Mouse (Mus musculus): ENCODE data around the gene Zfyve9. TPM values are rescaled to one million over a fixed set of nuclear protein-coding genes. Genes with fewer than 3 reads are reported as not detected.

Gene Zfyve9
- polyA plus RNA-seq (2016; fragmentation: Nextera tagmentation; extraction: Ambion mirVana) = 0.89 and 0.91 TPM in 2 replicates

GRCm38 (mm10) chr4:108780057-108780863, at the start of gene Zfyve9:
Zfyve9 (minus strand) TSS chr4:108780798.
- peaks cover 11% of the 10 kb centered on the region for H3K4me1 ChIP-seq
- peak within 1 kb of the TSS; percentile 71 for H3K4me3 ChIP-seq
- H3K4me2 ChIP-seq = peak within 1 kb of the TSS; percentile 96
- H3K27me3 ChIP-seq (replicated peaks) = peaks cover 43% of the 10 kb centered on the region
- WGBS (ENCODE audit: insufficient replicate concordance) = under 1% methylated on average over 101 of the region's 111 CpGs
- peak within 1 kb of the TSS; percentile 76 for H3K27ac ChIP-seq
- no peaks in the 10 kb centered on the region for H3K9me3 ChIP-seq (replicated peaks)
- H3K36me3 ChIP-seq = no peaks in the 10 kb centered on the region
- peak within 1 kb of the TSS; percentile 75 for H3K9ac ChIP-seq
- peak; percentile 77 for ATAC-seq

DNA sequence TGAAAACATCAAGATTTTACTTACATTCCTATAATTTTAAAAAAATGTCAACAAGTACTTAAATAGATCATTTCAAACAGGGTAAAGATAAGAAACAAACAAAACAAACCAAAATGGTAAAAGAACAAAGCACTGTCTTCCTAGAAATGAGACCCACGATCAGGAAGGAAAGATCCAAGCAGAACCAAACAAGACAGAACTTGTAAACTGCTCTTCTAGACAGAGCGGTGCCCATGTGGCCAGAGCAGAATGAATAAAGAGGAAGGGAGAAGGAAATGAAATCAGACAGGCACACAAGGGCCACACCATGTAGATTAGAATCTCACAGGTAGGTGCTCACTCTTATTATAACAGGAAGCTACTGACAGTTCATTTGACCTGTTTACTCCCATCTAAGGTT, 46.0 kb upstream of the Zfyve9 start:
- Histone ChIP-seq H3K9me3 (replicated peaks) (no peaks in the 10 kb centered on the region), H3K36me3 (peaks cover 80% of the 10 kb centered on the region), H3K9ac (no peak overlapping the region), H3K27me3 (replicated peaks) (no peaks in the 10 kb centered on the region), H3K4me3 (no peak overlapping the region), H3K27ac (no peak overlapping the region), H3K4me1 (peaks cover 8% of the 10 kb centered on the region), H3K4me2 (no peak overlapping the region)
- WGBS (ENCODE audit: insufficient replicate concordance) = 88% methylated on average over 2 of the region's 2 CpGs
- ATAC-seq = no peak

- peaks cover 4% of the 10 kb centered on the region for H3K4me1 ChIP-seq
- ATAC-seq = no peak
- peaks cover 84% of the 10 kb centered on the region for H3K36me3 ChIP-seq
- no peak overlapping the region for H3K4me3 ChIP-seq
- H3K9me3 ChIP-seq (replicated peaks) = no peaks in the 10 kb centered on the region
- no peak overlapping the region for H3K9ac ChIP-seq
- H3K27me3 ChIP-seq (replicated peaks) = no peaks in the 10 kb centered on the region
- no peak overlapping the region for H3K4me2 ChIP-seq
- no peak overlapping the region for H3K27ac ChIP-seq
- 79% methylated on average over 1 of the region's 1 CpGs for WGBS (ENCODE audit: insufficient replicate concordance)
These were observed 45.5 kb upstream of the Zfyve9 start for GRCm38 (mm10) chr4:108826096-108826495.

- WGBS (ENCODE audit: insufficient replicate concordance) = 91% methylated on average over 3 of the region's 3 CpGs
- no peak overlapping the region for H3K9ac ChIP-seq
- ATAC-seq = no peak
- H3K27me3 ChIP-seq (replicated peaks) = no peaks in the 10 kb centered on the region
- H3K9me3 ChIP-seq (replicated peaks) = no peaks in the 10 kb centered on the region
- H3K4me1 ChIP-seq = 0 out of 2 replicates have a peak, but pooled peaks cover under 1% of the 10 kb centered on the region
- H3K36me3 ChIP-seq = peaks cover 88% of the 10 kb centered on the region
- no peak overlapping the region for H3K4me2 ChIP-seq
- no peak overlapping the region for H3K4me3 ChIP-seq
- no peak overlapping the region for H3K27ac ChIP-seq
These were observed 45.1 kb upstream of the Zfyve9 start for GRCm38 (mm10) chr4:108825677-108826076.

GRCm38 (mm10) chr4:108811550-108811949, 31.0 kb upstream of the Zfyve9 start:
- no peak overlapping the region for H3K27ac ChIP-seq
- H3K4me3 ChIP-seq = no peak overlapping the region
- 64% methylated on average over 6 of the region's 6 CpGs for WGBS (ENCODE audit: insufficient replicate concordance)
- no peaks in the 10 kb centered on the region for H3K27me3 ChIP-seq (replicated peaks)
- H3K4me1 ChIP-seq = no peaks in the 10 kb centered on the region
- no peak for ATAC-seq
- H3K9ac ChIP-seq = no peak overlapping the region
- H3K4me2 ChIP-seq = no peak overlapping the region
- H3K36me3 ChIP-seq = peaks cover 6% of the 10 kb centered on the region
- no peaks in the 10 kb centered on the region for H3K9me3 ChIP-seq (replicated peaks)

GRCm38 (mm10) chr4:108811142-108811541, 30.5 kb upstream of the Zfyve9 start:
- H3K27ac ChIP-seq = no peak overlapping the region
- 62% methylated on average over 4 of the region's 4 CpGs for WGBS (ENCODE audit: insufficient replicate concordance)
- ATAC-seq = no peak
- no peak overlapping the region for H3K4me3 ChIP-seq
- H3K27me3 ChIP-seq (replicated peaks) = no peaks in the 10 kb centered on the region
- H3K9me3 ChIP-seq (replicated peaks) = no peaks in the 10 kb centered on the region
- no peak overlapping the region for H3K4me2 ChIP-seq
- no peak overlapping the region for H3K9ac ChIP-seq
- H3K36me3 ChIP-seq = peaks cover 6% of the 10 kb centered on the region
- no peaks in the 10 kb centered on the region for H3K4me1 ChIP-seq

DNA sequence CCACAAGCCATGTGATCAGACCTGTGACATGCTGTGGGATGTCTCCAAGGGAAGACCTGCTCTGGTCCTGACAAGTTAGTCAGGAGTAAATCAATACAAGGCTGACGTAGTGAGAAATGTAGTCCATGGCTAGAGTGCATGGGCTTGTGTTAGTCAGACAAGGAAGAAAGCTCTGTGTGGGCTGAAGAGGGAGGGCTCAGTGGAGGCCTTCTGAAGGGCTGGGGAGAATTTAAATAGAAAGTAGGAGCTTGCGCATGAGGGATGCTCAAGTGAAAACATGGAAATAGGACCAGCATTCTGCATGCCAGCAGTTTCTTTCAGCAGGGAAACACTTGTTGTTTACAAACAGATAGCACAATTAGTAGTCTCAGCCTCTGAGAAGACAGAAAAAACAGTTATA, 22.9 kb upstream of the Zfyve9 start:
- H3K4me3 ChIP-seq = no peak overlapping the region
- no peak overlapping the region for H3K4me2 ChIP-seq
- ATAC-seq = no peak
- no peaks in the 10 kb centered on the region for H3K4me1 ChIP-seq
- no peaks in the 10 kb centered on the region for H3K9me3 ChIP-seq (replicated peaks)
- no peak overlapping the region for H3K27ac ChIP-seq
- no peaks in the 10 kb centered on the region for H3K36me3 ChIP-seq
- H3K9ac ChIP-seq = no peak overlapping the region
- WGBS (ENCODE audit: insufficient replicate concordance) = 66% methylated on average over 2 of the region's 2 CpGs
- no peaks in the 10 kb centered on the region for H3K27me3 ChIP-seq (replicated peaks)

GRCm38 (mm10) chr4:108798083-108798830, 17.7 kb upstream of the Zfyve9 start:
- ATAC-seq = no peak
- H3K9me3 ChIP-seq (replicated peaks) = no peaks in the 10 kb centered on the region
- H3K27ac ChIP-seq = no peak overlapping the region
- H3K4me2 ChIP-seq = no peak overlapping the region
- H3K36me3 ChIP-seq = no peaks in the 10 kb centered on the region
- H3K4me3 ChIP-seq = no peak overlapping the region
- H3K9ac ChIP-seq = no peak overlapping the region
- no peaks in the 10 kb centered on the region for H3K4me1 ChIP-seq
- no peaks in the 10 kb centered on the region for H3K27me3 ChIP-seq (replicated peaks)
- 35% methylated on average over 2 of the region's 2 CpGs for WGBS (ENCODE audit: insufficient replicate concordance)

DNA sequence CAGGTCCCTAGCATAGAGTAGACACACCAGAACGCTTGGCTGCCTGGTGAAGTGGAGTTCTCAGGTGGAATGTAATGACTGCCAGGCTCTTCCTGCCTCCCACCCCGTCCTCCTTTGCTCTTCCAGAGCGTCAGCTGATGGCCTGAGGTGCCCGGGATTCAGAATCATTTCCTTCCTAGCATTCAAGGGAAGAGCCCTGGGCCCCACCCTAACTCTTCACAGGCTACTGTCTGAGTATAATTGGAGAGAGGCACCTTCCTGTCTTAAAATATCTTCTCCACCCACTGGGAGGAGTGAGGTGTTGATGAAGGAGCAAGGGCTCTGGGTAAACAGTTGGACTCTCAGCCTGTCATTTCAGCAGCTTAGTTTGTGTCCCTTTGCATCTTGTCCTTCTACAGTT, 16.1 kb upstream of the Zfyve9 start:
- Histone ChIP-seq H3K4me1 (no peaks in the 10 kb centered on the region), H3K27me3 (replicated peaks) (no peaks in the 10 kb centered on the region), H3K36me3 (no peaks in the 10 kb centered on the region), H3K27ac (no peak overlapping the region), H3K4me2 (no peak overlapping the region), H3K9me3 (replicated peaks) (no peaks in the 10 kb centered on the region), H3K9ac (no peak overlapping the region), H3K4me3 (no peak overlapping the region)
- 35% methylated on average over 4 of the region's 4 CpGs for WGBS (ENCODE audit: insufficient replicate concordance)
- ATAC-seq = no peak

- no peak for ATAC-seq
- H3K4me2 ChIP-seq = no peak overlapping the region
- no peaks in the 10 kb centered on the region for H3K27me3 ChIP-seq (replicated peaks)
- no peak overlapping the region for H3K4me3 ChIP-seq
- no peak overlapping the region for H3K27ac ChIP-seq
- no peaks in the 10 kb centered on the region for H3K4me1 ChIP-seq
- 44% methylated on average over 1 of the region's 1 CpGs for WGBS (ENCODE audit: insufficient replicate concordance)
- no peaks in the 10 kb centered on the region for H3K9me3 ChIP-seq (replicated peaks)
- H3K36me3 ChIP-seq = no peaks in the 10 kb centered on the region
- no peak overlapping the region for H3K9ac ChIP-seq
These were observed 13.3 kb upstream of the Zfyve9 start for GRCm38 (mm10) chr4:108793941-108794340.

GRCm38 (mm10) chr4:108790507-108790906, 9.9 kb upstream of the Zfyve9 start:
- Histone ChIP-seq H3K4me1 (no peaks in the 10 kb centered on the region), H3K4me3 (no peak overlapping the region), H3K36me3 (no peaks in the 10 kb centered on the region), H3K27me3 (replicated peaks) (no peaks in the 10 kb centered on the region), H3K4me2 (no peak overlapping the region), H3K9ac (no peak overlapping the region), H3K9me3 (replicated peaks) (no peaks in the 10 kb centered on the region), H3K27ac (no peak overlapping the region)
- WGBS (ENCODE audit: insufficient replicate concordance) = 27% methylated on average over 1 of the region's 1 CpGs
- ATAC-seq = no peak

DNA sequence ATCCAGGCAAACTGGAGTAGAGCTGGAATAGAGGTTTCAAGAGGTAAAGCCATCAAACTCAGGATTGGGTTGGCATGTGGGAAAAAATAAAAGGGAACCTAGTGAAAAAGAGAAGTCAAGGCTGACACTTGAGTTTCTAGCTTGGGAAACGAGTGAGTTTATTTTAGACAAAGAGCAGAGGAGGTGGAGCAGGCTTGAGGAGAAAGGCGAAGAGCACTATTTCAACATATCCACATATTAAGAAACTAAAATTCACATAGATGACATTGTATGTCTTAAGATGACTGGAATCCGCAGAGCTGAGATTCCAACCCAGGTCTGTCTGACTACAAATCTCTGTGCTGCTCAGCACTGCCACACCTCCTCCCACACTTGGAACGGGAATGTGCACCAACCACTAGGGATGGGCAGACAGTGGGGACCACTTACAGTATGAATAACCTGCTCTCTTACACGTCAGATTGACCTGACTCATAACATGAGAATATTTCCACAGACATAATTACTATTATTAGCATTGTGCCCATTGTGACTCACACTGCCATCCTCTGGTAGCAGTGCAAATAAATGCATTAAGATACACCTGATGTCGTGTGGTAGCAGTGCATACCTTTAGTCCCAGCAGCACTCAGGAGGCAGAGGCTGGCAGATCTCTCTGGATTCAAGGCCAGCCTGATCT, 8.8 kb upstream of the Zfyve9 start:
- H3K9ac ChIP-seq = no peak overlapping the region
- 48% methylated on average over 6 of the region's 6 CpGs for WGBS (ENCODE audit: insufficient replicate concordance)
- no peak overlapping the region for H3K27ac ChIP-seq
- no peaks in the 10 kb centered on the region for H3K36me3 ChIP-seq
- H3K4me1 ChIP-seq = no peaks in the 10 kb centered on the region
- ATAC-seq = no peak
- no peak overlapping the region for H3K4me2 ChIP-seq
- H3K9me3 ChIP-seq (replicated peaks) = no peaks in the 10 kb centered on the region
- no peak overlapping the region for H3K4me3 ChIP-seq
- H3K27me3 ChIP-seq (replicated peaks) = no peaks in the 10 kb centered on the region
